Mouse (Mus musculus): ENCODE measurements around the gene Zmynd10. TPM values are rescaled to one million over a fixed set of nuclear protein-coding genes. Genes with fewer than 3 reads are reported as not detected.

Gene Zmynd10
- polyA plus RNA-seq, 1 experiment from 2014 or later: 0.74 TPM

- no peaks in the 10 kb centered on the region for H3K27me3 ChIP-seq (ENCODE audit: control insufficient read depth, insufficient read depth, low read length)
- no peaks in the 10 kb centered on the region for H3K4me1 ChIP-seq (ENCODE audit: control insufficient read depth, insufficient read depth, low read length)
- no peak overlapping the region for H3K9ac ChIP-seq (replicated peaks; ENCODE audit: low read depth, low read length)
- ATAC-seq (ENCODE audit: insufficient number of reproducible peaks, insufficient read depth, low FRiP score, low read depth): 0 out of 2 replicates have a peak, but pooled peaks have one; percentile 16
- H3K36me3 ChIP-seq (ENCODE audit: control insufficient read depth, insufficient read depth, low read length): no peaks in the 10 kb centered on the region
- H3K4me3 ChIP-seq (ENCODE audit: low read depth, low read length): no peak overlapping the region
- 17% methylated on average over 14 of the region's 14 CpGs for WGBS
- no peak overlapping the region for H3K27ac ChIP-seq (ENCODE audit: low read length)
- no peak overlapping the region for H3K4me2 ChIP-seq (replicated peaks; ENCODE audit: low read depth, low read length)
- no peaks in the 10 kb centered on the region for H3K9me3 ChIP-seq (ENCODE audit: control insufficient read depth, low read depth, low read length)
Observed at GRCm38 (mm10) chr9:107514303-107514955, 32.7 kb upstream of the Zmynd10 start.

GRCm38 (mm10) chr9:107520331-107520730 is 26.8 kb upstream of the Zmynd10 start:
- no peaks in the 10 kb centered on the region for H3K9me3 ChIP-seq (ENCODE audit: control insufficient read depth, low read depth, low read length)
- no peak overlapping the region for H3K4me3 ChIP-seq (ENCODE audit: low read depth, low read length)
- no peaks in the 10 kb centered on the region for H3K27me3 ChIP-seq (ENCODE audit: control insufficient read depth, insufficient read depth, low read length)
- peaks cover 13% of the 10 kb centered on the region for H3K4me1 ChIP-seq (ENCODE audit: control insufficient read depth, insufficient read depth, low read length)
- ATAC-seq (ENCODE audit: insufficient number of reproducible peaks, insufficient read depth, low FRiP score, low read depth): no peak
- 67% methylated on average over 6 of the region's 6 CpGs for WGBS
- H3K9ac ChIP-seq (replicated peaks; ENCODE audit: low read depth, low read length): no peak overlapping the region
- no peak overlapping the region for H3K4me2 ChIP-seq (replicated peaks; ENCODE audit: low read depth, low read length)
- H3K27ac ChIP-seq (ENCODE audit: low read length): no peak overlapping the region
- no peaks in the 10 kb centered on the region for H3K36me3 ChIP-seq (ENCODE audit: control insufficient read depth, insufficient read depth, low read length)

- Histone ChIP-seq H3K9ac (replicated peaks; ENCODE audit: low read depth, low read length) (no peak overlapping the region), H3K9me3 (ENCODE audit: control insufficient read depth, low read depth, low read length) (no peaks in the 10 kb centered on the region), H3K27ac (ENCODE audit: low read length) (no peak overlapping the region), H3K4me3 (ENCODE audit: low read depth, low read length) (no peak overlapping the region), H3K27me3 (ENCODE audit: control insufficient read depth, insufficient read depth, low read length) (0 out of 2 replicates have a peak, but pooled peaks cover 8% of the 10 kb centered on the region), H3K4me2 (replicated peaks; ENCODE audit: low read depth, low read length) (peak overlapping the region; percentile 42; the same call in 1 of the 2 replicates), H3K4me1 (ENCODE audit: control insufficient read depth, insufficient read depth, low read length) (peaks cover 13% of the 10 kb centered on the region), H3K36me3 (ENCODE audit: control insufficient read depth, insufficient read depth, low read length) (no peaks in the 10 kb centered on the region)
- 29% methylated on average over 5 of the region's 5 CpGs for WGBS
- peak; percentile 10; the same call in 1 of the 2 replicates for ATAC-seq (ENCODE audit: insufficient number of reproducible peaks, insufficient read depth, low FRiP score, low read depth)
Observed at GRCm38 (mm10) chr9:107521190-107521589, 25.9 kb upstream of the Zmynd10 start.

GRCm38 (mm10) chr9:107521711-107522399 is 25.2 kb upstream of the Zmynd10 start:
- H3K4me3 ChIP-seq (ENCODE audit: low read depth, low read length): 0 out of 2 replicates have a peak overlapping the region, but pooled peaks have one; percentile 5
- H3K36me3 ChIP-seq (ENCODE audit: control insufficient read depth, insufficient read depth, low read length): no peaks in the 10 kb centered on the region
- H3K9ac ChIP-seq (replicated peaks; ENCODE audit: low read depth, low read length): 0 out of 2 replicates have a peak overlapping the region, but pooled peaks have one; percentile 6
- peak overlapping the region; percentile 42 for H3K4me2 ChIP-seq (replicated peaks; ENCODE audit: low read depth, low read length)
- 0 out of 2 replicates have a peak, but pooled peaks cover 8% of the 10 kb centered on the region for H3K27me3 ChIP-seq (ENCODE audit: control insufficient read depth, insufficient read depth, low read length)
- H3K27ac ChIP-seq (ENCODE audit: low read length): peak overlapping the region; percentile 44; the same call in 1 of the 2 replicates
- no peaks in the 10 kb centered on the region for H3K9me3 ChIP-seq (ENCODE audit: control insufficient read depth, low read depth, low read length)
- peak; percentile 69 for ATAC-seq (ENCODE audit: insufficient number of reproducible peaks, insufficient read depth, low FRiP score, low read depth)
- WGBS: 20% methylated on average over 24 of the region's 25 CpGs
- peaks cover 13% of the 10 kb centered on the region for H3K4me1 ChIP-seq (ENCODE audit: control insufficient read depth, insufficient read depth, low read length)

GRCm38 (mm10) chr9:107522400-107522711 is 24.7 kb upstream of the Zmynd10 start:
- Histone ChIP-seq H3K9me3 (ENCODE audit: control insufficient read depth, low read depth, low read length) (no peaks in the 10 kb centered on the region), H3K4me1 (ENCODE audit: control insufficient read depth, insufficient read depth, low read length) (peaks cover 13% of the 10 kb centered on the region), H3K4me2 (replicated peaks; ENCODE audit: low read depth, low read length) (peak overlapping the region; percentile 42), H3K36me3 (ENCODE audit: control insufficient read depth, insufficient read depth, low read length) (no peaks in the 10 kb centered on the region), H3K4me3 (ENCODE audit: low read depth, low read length) (no peak overlapping the region), H3K9ac (replicated peaks; ENCODE audit: low read depth, low read length) (no peak overlapping the region), H3K27me3 (ENCODE audit: control insufficient read depth, insufficient read depth, low read length) (0 out of 2 replicates have a peak, but pooled peaks cover 8% of the 10 kb centered on the region), H3K27ac (ENCODE audit: low read length) (peak overlapping the region; percentile 44; the same call in 1 of the 2 replicates)
- ATAC-seq (ENCODE audit: insufficient number of reproducible peaks, insufficient read depth, low FRiP score, low read depth): no peak
- WGBS: 29% methylated on average over 2 of the region's 2 CpGs

- 0 out of 2 replicates have a peak, but pooled peaks cover 8% of the 10 kb centered on the region for H3K27me3 ChIP-seq (ENCODE audit: control insufficient read depth, insufficient read depth, low read length)
- WGBS: 5% methylated on average over 44 of the region's 44 CpGs
- peak overlapping the region; percentile 72 for H3K4me2 ChIP-seq (replicated peaks; ENCODE audit: low read depth, low read length)
- H3K27ac ChIP-seq (ENCODE audit: low read length): no peak overlapping the region
- H3K9me3 ChIP-seq (ENCODE audit: control insufficient read depth, low read depth, low read length): no peaks in the 10 kb centered on the region
- no peak overlapping the region for H3K9ac ChIP-seq (replicated peaks; ENCODE audit: low read depth, low read length)
- ATAC-seq (ENCODE audit: insufficient number of reproducible peaks, insufficient read depth, low FRiP score, low read depth): peak; percentile 76
- H3K4me1 ChIP-seq (ENCODE audit: control insufficient read depth, insufficient read depth, low read length): peaks cover 7% of the 10 kb centered on the region
- no peaks in the 10 kb centered on the region for H3K36me3 ChIP-seq (ENCODE audit: control insufficient read depth, insufficient read depth, low read length)
- H3K4me3 ChIP-seq (ENCODE audit: low read depth, low read length): peak overlapping the region; percentile 29
Observed at GRCm38 (mm10) chr9:107526198-107527026, 20.7 kb upstream of the Zmynd10 start.

- Histone ChIP-seq H3K4me2 (replicated peaks; ENCODE audit: low read depth, low read length) (peak within 1 kb of the TSS; percentile 91), H3K27me3 (ENCODE audit: control insufficient read depth, insufficient read depth, low read length) (no peaks in the 10 kb centered on the region), H3K27ac (ENCODE audit: low read length) (peak within 1 kb of the TSS; percentile 77), H3K4me1 (ENCODE audit: control insufficient read depth, insufficient read depth, low read length) (peaks cover 19% of the 10 kb centered on the region), H3K9me3 (ENCODE audit: control insufficient read depth, low read depth, low read length) (no peaks in the 10 kb centered on the region), H3K4me3 (ENCODE audit: low read depth, low read length) (peak within 1 kb of the TSS; percentile 83), H3K9ac (replicated peaks; ENCODE audit: low read depth, low read length) (peak within 1 kb of the TSS; percentile 85), H3K36me3 (ENCODE audit: control insufficient read depth, insufficient read depth, low read length) (peaks cover 14% of the 10 kb centered on the region)
- ATAC-seq (ENCODE audit: insufficient number of reproducible peaks, insufficient read depth, low FRiP score, low read depth): peak; percentile 97
- under 1% methylated on average over 47 of the region's 48 CpGs for WGBS
Observed at GRCm38 (mm10) chr9:107533791-107534407, 13.2 kb upstream of the Zmynd10 start, which contains the start of gene Tmem115. Gene Tmem115, plus strand, starts transcription at chr9:107533945.

Data from stomach, embryonic 14.5 days (tissue).